Mouse (Mus musculus) heart, embryonic 14.5 days (tissue): Measurements from ENCODE around the gene Tgfbr2. TPM values are rescaled to one million over a fixed set of nuclear protein-coding genes. Genes with fewer than 3 reads are reported as not detected.

Experiments used
- ATAC-seq: fragments of 200-750 bp; cut with Nextera tagmentation; 2 replicates; pipeline ENCODE4 v1.8.0; 2017; ENCODE audit warnings: low read depth, moderate TSS enrichment; ENCODE audit not compliant: insufficient number of reproducible peaks, insufficient read depth, low FRiP score
- H3K27ac ChIP-seq, 2 experiments: fragments of 200-500 bp in 1 of 2; fragments of 300-500 bp in 1 of 2; sonication (generic) in 1 of 2; replicated peaks in 1 of 2; 2 replicates each; pipeline ENCODE4 v1.5.1; 2012 to 2014; ENCODE audit warnings: low read depth in 2 of 2, low read length in 2 of 2, control low read depth in 1 of 2, mild to moderate bottlenecking in 1 of 2, mixed read lengths in 1 of 2; ENCODE audit not compliant: control insufficient read depth in 1 of 2, insufficient read depth in 1 of 2
- H3K27me3 ChIP-seq: fragments of 300-500 bp; sonication (generic); 2 replicates; pipeline ENCODE4 v1.6.1; 2014; ENCODE audit warnings: mild to moderate bottlenecking, low read length, control low read depth; ENCODE audit not compliant: control insufficient read depth, insufficient read depth
- H3K36me3 ChIP-seq: fragments of 300-500 bp; sonication (generic); 2 replicates; pipeline ENCODE4 v1.6.1; 2014; ENCODE audit warnings: mild to moderate bottlenecking, control low read depth, low read length, mixed read lengths; ENCODE audit not compliant: control insufficient read depth, insufficient read depth
- H3K4me1 ChIP-seq, 2 experiments: fragments of 200-500 bp in 1 of 2; fragments of 300-500 bp in 1 of 2; sonication (generic) in 1 of 2; 2 replicates each; pipeline ENCODE4 v1.6.1; 2012 to 2014; ENCODE audit warnings: low read length in 2 of 2, control low read depth in 1 of 2, mixed read lengths in 1 of 2; ENCODE audit not compliant: control insufficient read depth in 2 of 2, insufficient read depth in 2 of 2
- H3K4me2 ChIP-seq: fragments of 300-500 bp; sonication (generic); 2 replicates; pipeline ENCODE4 v1.6.1; 2014; ENCODE audit warnings: mild to moderate bottlenecking, low read length
- H3K4me3 ChIP-seq, 2 experiments: fragments of 200-500 bp in 1 of 2; fragments of 300-500 bp in 1 of 2; sonication (generic) in 1 of 2; 2 replicates each; pipeline ENCODE4 v1.5.1; 2012 to 2014; ENCODE audit warnings: low read length in 2 of 2, mild to moderate bottlenecking in 2 of 2, control low read depth in 1 of 2, low read depth in 1 of 2, moderate library complexity in 1 of 2; ENCODE audit not compliant: control insufficient read depth in 1 of 2, insufficient read depth in 1 of 2
- H3K9ac ChIP-seq: fragments of 300-500 bp; sonication (generic); 2 replicates; pipeline ENCODE4 v1.6.1; 2014; ENCODE audit warnings: mild to moderate bottlenecking, low read length
- H3K9me3 ChIP-seq: fragments of 300-500 bp; sonication (generic); 2 replicates; pipeline ENCODE4 v1.6.1; 2016; ENCODE audit warnings: low read length, control low read depth; ENCODE audit not compliant: control insufficient read depth
- WGBS: fragments of 180-500 bp; shearing (Covaris S2); extraction: QIAGEN DNeasy Blood & Tissue Kit; methylation state at CpG from one replicate; pipeline ENCODE4 v1.1.7; 2014; 5-methylcytosine and 5-hydroxymethylcytosine counted together
- polyA plus RNA-seq: library from polyadenylated mRNA; unstranded; fragments of >200 nt; fragmentation: Nextera tagmentation; extraction: Ambion mirVana; gene quantifications from 2 replicates; pipeline ENCODE4 v1.2.1, GENCODE M21; 2014

Tgfbr2 gene
- polyA plus RNA-seq, 1 experiment from 2014 or later: 24.6 TPM

DNA sequence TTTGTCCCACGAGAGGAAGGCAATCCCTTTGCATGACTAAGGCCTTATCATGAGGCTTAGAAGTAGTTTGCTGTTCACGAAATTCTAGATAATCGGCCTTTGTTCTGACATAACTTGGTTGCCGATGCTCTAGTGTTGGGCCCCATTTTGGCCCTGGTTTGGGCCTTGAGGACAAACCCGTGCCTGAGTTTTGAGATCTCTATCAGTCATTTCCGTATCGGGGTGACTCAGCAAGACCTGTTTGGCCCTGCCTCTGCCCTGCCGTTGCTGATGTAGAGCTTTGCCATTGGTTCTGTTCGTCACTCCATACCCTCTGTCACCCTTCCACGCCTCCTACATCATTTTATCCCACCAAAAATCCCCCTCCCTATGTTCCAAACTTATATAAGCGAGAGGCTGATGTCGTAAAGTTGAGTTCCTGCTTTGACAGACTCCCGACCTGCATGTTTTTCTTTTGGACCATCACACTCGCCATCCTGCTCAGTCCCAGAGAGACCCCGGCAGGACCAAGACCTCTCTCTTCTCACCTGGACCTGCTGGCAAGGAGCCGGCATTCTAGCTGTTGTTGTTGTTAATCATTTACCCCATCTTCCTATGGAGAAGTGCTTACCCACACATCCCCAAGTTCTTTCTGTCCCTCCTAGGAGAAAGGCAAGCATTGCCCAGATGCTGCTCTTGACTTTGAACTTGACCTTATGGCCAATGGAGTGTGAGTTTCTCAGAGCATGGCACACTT lies 33.2 kb upstream of the Tgfbr2 start:
- no peaks in the 10 kb centered on the region for H3K36me3 ChIP-seq
- H3K9me3 ChIP-seq: no peaks in the 10 kb centered on the region
- no peak overlapping the region for H3K9ac ChIP-seq
- no peak overlapping the region for H3K4me2 ChIP-seq
- no peak overlapping the region for H3K4me3 ChIP-seq
- H3K27me3 ChIP-seq: no peaks in the 10 kb centered on the region
- ATAC-seq: no peak
- H3K4me1 ChIP-seq: peaks cover 8 to 14% of the 10 kb centered on the region in 2 experiments
- H3K27ac ChIP-seq: no peak overlapping the region
- WGBS: 80% methylated on average over 16 of the region's 16 CpGs

GRCm38 (mm10) chr9:116206901-116207300 lies 31.7 kb upstream of the Tgfbr2 start:
- H3K9ac ChIP-seq: no peak overlapping the region
- ATAC-seq: no peak
- no peak overlapping the region for H3K4me2 ChIP-seq
- no peaks in the 10 kb centered on the region for H3K9me3 ChIP-seq
- H3K27ac ChIP-seq: no peak overlapping the region
- H3K36me3 ChIP-seq: no peaks in the 10 kb centered on the region
- no peak overlapping the region for H3K4me3 ChIP-seq
- 60% methylated on average over 2 of the region's 2 CpGs for WGBS
- no peaks in the 10 kb centered on the region for H3K27me3 ChIP-seq
- H3K4me1 ChIP-seq: no peaks in the 10 kb centered on the region

- Histone ChIP-seq H3K27ac (no peak overlapping the region), H3K36me3 (no peaks in the 10 kb centered on the region), H3K27me3 (no peaks in the 10 kb centered on the region), H3K4me1 (no peaks in the 10 kb centered on the region; a peak in 1 of 4 replicates), H3K9me3 (no peaks in the 10 kb centered on the region), H3K4me2 (no peak overlapping the region), H3K4me3 (no peak overlapping the region), H3K9ac (no peak overlapping the region)
- 86% methylated on average over 1 of the region's 1 CpGs for WGBS
- no peak for ATAC-seq
These were observed 28.5 kb upstream of the Tgfbr2 start for GRCm38 (mm10) chr9:116203675-116204074.

- Histone ChIP-seq H3K9ac (no peak overlapping the region), H3K27me3 (no peaks in the 10 kb centered on the region), H3K4me2 (no peak overlapping the region), H3K27ac (peak overlapping the region in 1 of 2 experiments; percentile 0; a peak in 1 of 4 replicates), H3K36me3 (no peaks in the 10 kb centered on the region), H3K9me3 (no peaks in the 10 kb centered on the region), H3K4me3 (no peak overlapping the region), H3K4me1 (no peaks in the 10 kb centered on the region; a peak in 1 of 4 replicates)
- ATAC-seq: no peak
- WGBS: 42% methylated on average over 9 of the region's 9 CpGs
These were observed 24.0 kb upstream of the Tgfbr2 start for GRCm38 (mm10) chr9:116199127-116199526.

DNA sequence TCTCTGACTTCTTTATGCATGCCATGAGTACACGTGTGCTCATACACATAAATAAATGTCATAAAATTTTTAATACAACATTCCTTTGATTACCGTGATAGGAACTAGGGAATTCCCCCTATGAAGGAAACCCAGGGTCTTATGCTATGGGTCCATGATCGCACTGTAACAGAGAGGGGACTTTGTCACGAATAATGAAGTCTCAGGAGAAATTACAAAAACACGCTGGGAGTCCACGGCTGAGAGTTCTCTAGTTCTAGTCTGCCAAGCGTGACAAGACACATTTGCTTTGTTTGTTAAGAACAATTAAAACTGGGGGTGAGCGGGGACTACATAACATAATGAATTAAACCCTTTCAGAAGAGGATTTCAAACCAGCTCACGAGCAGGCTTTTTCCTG lies 23.3 kb upstream of the Tgfbr2 start:
- Histone ChIP-seq H3K36me3 (no peaks in the 10 kb centered on the region), H3K4me1 (no peaks in the 10 kb centered on the region; a peak in 1 of 4 replicates), H3K4me3 (no peak overlapping the region), H3K9ac (no peak overlapping the region), H3K9me3 (no peaks in the 10 kb centered on the region), H3K27ac (no peak overlapping the region), H3K27me3 (no peaks in the 10 kb centered on the region), H3K4me2 (no peak overlapping the region)
- ATAC-seq: no peak
- 80% methylated on average over 9 of the region's 9 CpGs for WGBS

DNA sequence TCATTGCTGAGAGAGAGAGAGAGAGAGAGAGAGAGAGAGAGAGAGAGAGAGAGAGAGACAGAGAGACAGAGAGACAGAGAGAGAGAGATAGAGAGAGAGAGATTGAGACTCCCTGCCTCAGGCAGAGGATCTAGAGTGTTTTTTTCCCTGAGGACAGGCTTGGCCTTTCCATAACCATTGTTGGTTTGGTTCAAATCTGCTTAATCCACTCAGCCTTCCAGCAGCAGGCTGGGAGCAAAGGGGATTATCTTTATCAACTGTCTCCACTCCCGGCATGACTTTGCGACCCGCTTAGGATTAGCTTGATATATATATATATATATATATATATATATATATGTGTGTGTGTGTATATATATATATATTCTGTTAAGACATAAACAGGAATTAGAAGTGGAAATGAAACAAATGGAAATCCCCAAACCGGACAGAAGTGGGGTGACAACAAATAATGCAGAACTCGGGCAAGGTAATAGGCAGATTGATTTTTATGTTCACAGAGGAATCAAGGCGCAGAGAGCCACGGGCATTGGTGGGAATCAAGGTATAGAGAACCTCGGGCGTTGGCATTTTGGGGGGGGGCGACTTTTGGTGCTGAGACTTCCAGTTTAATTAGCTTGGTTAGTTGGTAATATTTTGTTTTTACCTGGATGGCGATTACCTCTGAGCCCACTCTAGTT lies 22.5 kb upstream of the Tgfbr2 start:
- Histone ChIP-seq H3K9ac (no peak overlapping the region), H3K27ac (no peak overlapping the region), H3K4me3 (no peak overlapping the region), H3K27me3 (no peaks in the 10 kb centered on the region), H3K9me3 (no peaks in the 10 kb centered on the region), H3K36me3 (no peaks in the 10 kb centered on the region), H3K4me2 (no peak overlapping the region), H3K4me1 (no peaks in the 10 kb centered on the region; a peak in 1 of 4 replicates)
- ATAC-seq: no peak
- 80% methylated on average over 11 of the region's 11 CpGs for WGBS

- Histone ChIP-seq H3K36me3 (no peaks in the 10 kb centered on the region), H3K27me3 (no peaks in the 10 kb centered on the region), H3K9me3 (no peaks in the 10 kb centered on the region), H3K27ac (no peak overlapping the region), H3K4me2 (no peak overlapping the region), H3K4me3 (no peak overlapping the region), H3K4me1 (no peaks in the 10 kb centered on the region; a peak in 1 of 4 replicates), H3K9ac (no peak overlapping the region)
- ATAC-seq: no peak
- WGBS: 78% methylated on average over 4 of the region's 4 CpGs
These were observed 18.8 kb upstream of the Tgfbr2 start for GRCm38 (mm10) chr9:116193889-116194450.
